In the genomic region with DNA sequence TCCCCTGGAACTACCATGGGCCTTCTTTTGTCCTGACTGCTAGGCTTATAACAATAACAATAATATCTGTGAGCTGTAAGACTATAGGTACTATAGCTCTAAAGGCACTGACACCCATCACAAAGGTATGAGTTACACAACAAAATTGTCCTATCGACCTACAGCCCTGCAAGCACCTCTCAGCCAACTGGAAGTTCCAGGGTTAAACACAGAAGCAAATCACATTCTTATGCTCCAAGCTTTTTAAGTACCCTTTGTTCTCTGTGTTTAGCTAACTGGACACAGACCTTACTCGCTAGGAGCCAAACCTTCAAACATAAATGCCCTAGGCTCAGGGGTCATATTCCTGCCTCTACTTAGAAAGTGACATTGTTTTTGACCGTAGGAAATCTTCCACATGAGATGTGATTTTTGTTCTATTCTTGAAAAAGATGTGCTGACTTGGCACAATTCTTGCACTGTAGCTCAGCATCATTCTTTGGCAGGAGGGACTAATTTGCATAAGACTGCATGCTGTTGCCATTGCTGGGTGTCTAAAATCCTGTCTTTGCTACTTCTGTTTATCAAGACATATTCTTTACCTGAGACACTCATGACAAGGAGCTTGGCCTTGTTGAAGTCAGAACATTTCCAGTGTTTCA, we compare ENCODE assay signal across 19 mouse cellular contexts.
A peak's percentile ranks its signal among the peaks of the same experiment; 100 is the strongest.
DNase-seq lines count a peak whose midpoint lies in the region; ATAC-seq lines count a peak whose summit lies in the region.
"Had no signal": no experiment of that assay in that cellular context is flagged by ENCODE, and none has a peak within 500 bp of the region (broad histone marks: within the 10 kb centered on the region; RNA-seq: fewer than 3 reads in every experiment).

No protein-coding gene starts in this region.

- H3K36me3 ChIP-seq in hindbrain, embryonic 11.5 days (ENCODE audit: control insufficient read depth, insufficient read depth, low read length) = no peaks in the 10 kb centered on the region
- no peaks in the 10 kb centered on the region for H3K36me3 ChIP-seq in hindbrain, embryonic 12.5 days
- no peaks in the 10 kb centered on the region for H3K36me3 ChIP-seq in hindbrain, embryonic 15.5 days
- H3K36me3 ChIP-seq: heart, embryonic 10.5 days had no signal

- no peaks in the 10 kb centered on the region for H3K4me1 ChIP-seq in hindbrain, embryonic 11.5 days (replicated peaks; ENCODE audit: control insufficient read depth, insufficient read depth, low read length)
- H3K4me1 ChIP-seq in hindbrain, embryonic 12.5 days = no peaks in the 10 kb centered on the region
- H3K4me1 ChIP-seq in hindbrain, embryonic 15.5 days (replicated peaks) = no peaks in the 10 kb centered on the region
- H3K4me1 ChIP-seq: heart, embryonic 10.5 days had no signal

- H3K9me3 ChIP-seq in hindbrain, embryonic 11.5 days (ENCODE audit: control insufficient read depth, low read length) = no peaks in the 10 kb centered on the region
- H3K9me3 ChIP-seq in hindbrain, embryonic 12.5 days (replicated peaks) = no peaks in the 10 kb centered on the region
- no peaks in the 10 kb centered on the region for H3K9me3 ChIP-seq in hindbrain, embryonic 15.5 days
- H3K9me3 ChIP-seq: heart, embryonic 10.5 days had no signal

- no peak for ATAC-seq in hindbrain, embryonic 11.5 days (ENCODE audit: low FRiP score)
- no peak for ATAC-seq in hindbrain, embryonic 12.5 days (ENCODE audit: low FRiP score)
- no peak for ATAC-seq in hindbrain, embryonic 15.5 days (ENCODE audit: low FRiP score, low read depth)

- DNase-seq in hindbrain, embryonic 11.5 days (ENCODE audit: low spot score) = peak; percentile 2
- DNase-seq in ES-CJ7 (ENCODE audit: low read depth, low spot score) (peak; percentile 28), ZHBTc4 (ENCODE audit: low read depth, low spot score) (peak; percentile 57)
- DNase-seq in B cell, adult 2 months = no peak
- no peak for DNase-seq in T-cell, adult 2 months (ENCODE audit: low spot score)
- DNase-seq: adrenal gland, postnatal 14 days; cerebellum, adult 8-10 months; gastrocnemius, postnatal 36 days; heart, postnatal 10 days; kidney, adult 9 months; kidney, postnatal 36 days; layer of hippocampus, adult 9-11 months; liver; lung, adult 18-20 months; thymus, postnatal 4 days had no signal

- no peak overlapping the region for H3K9ac ChIP-seq in hindbrain, embryonic 11.5 days (ENCODE audit: low read depth, low read length)
- no peak overlapping the region for H3K9ac ChIP-seq in hindbrain, embryonic 12.5 days
- no peak overlapping the region for H3K9ac ChIP-seq in hindbrain, embryonic 15.5 days

- H3K27ac ChIP-seq in hindbrain, embryonic 11.5 days (ENCODE audit: low read depth, low read length) = no peak overlapping the region
- no peak overlapping the region for H3K27ac ChIP-seq in hindbrain, embryonic 12.5 days
- H3K27ac ChIP-seq in hindbrain, embryonic 15.5 days (replicated peaks) = peak overlapping the region; percentile 45; the same call in 1 of the 2 replicates
- H3K27ac ChIP-seq: heart, embryonic 10.5 days had no signal

- no peaks in the 10 kb centered on the region for H3K27me3 ChIP-seq in hindbrain, embryonic 11.5 days (ENCODE audit: control insufficient read depth, insufficient read depth, low read length)
- H3K27me3 ChIP-seq in hindbrain, embryonic 12.5 days = no peaks in the 10 kb centered on the region
- no peaks in the 10 kb centered on the region for H3K27me3 ChIP-seq in hindbrain, embryonic 15.5 days

- H3K4me3 ChIP-seq in hindbrain, embryonic 11.5 days (ENCODE audit: low read depth, low read length) = no peak overlapping the region
- H3K4me3 ChIP-seq in hindbrain, embryonic 12.5 days = no peak overlapping the region
- H3K4me3 ChIP-seq in hindbrain, embryonic 15.5 days = no peak overlapping the region
- H3K4me3 ChIP-seq: heart, embryonic 10.5 days; myocyte had no signal

- H3K4me2 ChIP-seq in hindbrain, embryonic 11.5 days (replicated peaks; ENCODE audit: low read depth, low read length) = no peak overlapping the region
- H3K4me2 ChIP-seq in hindbrain, embryonic 12.5 days (replicated peaks) = no peak overlapping the region
- no peak overlapping the region for H3K4me2 ChIP-seq in hindbrain, embryonic 15.5 days

- 42% methylated on average over 3 of the region's 3 CpGs for WGBS in hindbrain, embryonic 11.5 days
- 39% methylated on average over 3 of the region's 3 CpGs for whole genome bisulfite sequencing in hindbrain, embryonic 12.5 days
- WGBS in hindbrain, embryonic 15.5 days = 38% methylated on average over 3 of the region's 3 CpGs

Comparison
In these comparisons a context has a peak if more than half of its experiments do, and no peak if none do; other contexts are left out.
1. DNase-seq: peak in hindbrain, embryonic 11.5 days (single experiment), ES-CJ7 (single experiment) and ZHBTc4 (single experiment); none in B cell, adult 2 months (0 of 2) and T-cell, adult 2 months (single experiment).